1 mouse cellular context compared by ENCODE assay signal in genomic region chr11:73018471-73019146, GRCm38 (mm10).
A peak's percentile ranks its signal among the peaks of the same experiment; 100 is the strongest.
TF ChIP-seq lines count a peak whose summit lies in the region.

TSS of gene Camkk1 (plus strand) at chr11:73019008.

TF ChIP-seq in CH12.LX, 34 proteins besides CTCF, POLR2A, EP300 and RAD21 (continued from another document):
- TF ChIP-seq BHLHE40 (IDR thresholded peaks at IDR 0.05; ENCODE audit: low read depth, low read length), result peak; percentile 40; the same call in 1 of the 2 replicates
- no peak for TF ChIP-seq ZKSCAN1 (IDR thresholded peaks at IDR 0.05; ENCODE audit: borderline replicate concordance, low read depth, low read length)
- peak; percentile 41; the same call in 1 of the 2 replicates for TF ChIP-seq ELF1 (IDR thresholded peaks at IDR 0.05; ENCODE audit: low read depth, low read length)
- peak; percentile 47; the same call in 1 of the 2 replicates for TF ChIP-seq MXI1 (IDR thresholded peaks at IDR 0.05; ENCODE audit: low read depth, low read length)
